Mouse (Mus musculus) limb, embryonic 11.5 days (tissue): ENCODE measurements around the gene Mgarp. TPM values are rescaled to one million over a fixed set of nuclear protein-coding genes. Genes with fewer than 3 reads are reported as not detected.
"Not testable (repeated sequence)": the region's sequence is repeated elsewhere in the genome, so short reads cannot be mapped to it uniquely, and the experiment has no call there.

Source experiments
- ATAC-seq: fragments of 200-750 bp; cut with Nextera tagmentation; 2 replicates; pipeline ENCODE4 v1.8.0; 2017; ENCODE audit warnings: low read depth; ENCODE audit not compliant: insufficient number of reproducible peaks, low FRiP score, low TSS enrichment
- DNase-seq: peaks from one replicate; pipeline ENCODE4 v3.0.0-alpha.2; 2015; ENCODE audit warnings: low spot score
- H3K27ac ChIP-seq: fragments of 300-500 bp; sonication (generic); replicated peaks from 2 replicates; pipeline ENCODE4 v1.5.1; 2014; ENCODE audit warnings: low read depth, mild to moderate bottlenecking, low read length
- H3K27me3 ChIP-seq: fragments of 300-500 bp; sonication (generic); 2 replicates; pipeline ENCODE4 v1.6.1; 2014; ENCODE audit warnings: mild to moderate bottlenecking, low read length, mixed read lengths; ENCODE audit not compliant: control insufficient read depth, insufficient read depth
- H3K36me3 ChIP-seq: fragments of 300-500 bp; sonication (generic); 2 replicates; pipeline ENCODE4 v1.6.1; 2014; ENCODE audit warnings: mild to moderate bottlenecking, low read length, moderate library complexity, mixed read lengths; ENCODE audit not compliant: control insufficient read depth, insufficient read depth
- H3K4me1 ChIP-seq: fragments of 300-500 bp; sonication (generic); 2 replicates; pipeline ENCODE4 v1.6.1; 2014; ENCODE audit warnings: low read length, mixed read lengths; ENCODE audit not compliant: control insufficient read depth, insufficient read depth
- H3K4me2 ChIP-seq: fragments of 300-500 bp; sonication (generic); 2 replicates; pipeline ENCODE4 v1.6.1; 2014; ENCODE audit warnings: low read depth, mild to moderate bottlenecking, moderate library complexity; ENCODE audit not compliant: severe bottlenecking
- H3K4me3 ChIP-seq: fragments of 300-500 bp; sonication (generic); 2 replicates; pipeline ENCODE4 v1.5.1; 2014; ENCODE audit warnings: low read depth, low read length
- H3K9ac ChIP-seq: fragments of 300-500 bp; sonication (generic); 2 replicates; pipeline ENCODE4 v1.6.1; 2014; ENCODE audit warnings: mild to moderate bottlenecking, low read length
- H3K9me3 ChIP-seq: fragments of 300-500 bp; sonication (generic); 2 replicates; pipeline ENCODE4 v1.6.1; 2016; ENCODE audit warnings: low read length; ENCODE audit not compliant: control insufficient read depth
- WGBS: fragments of 180-500 bp; shearing (Covaris S2); extraction: QIAGEN DNeasy Blood & Tissue Kit; methylation state at CpG from one replicate; pipeline ENCODE4 v1.1.7; 2014; 5-methylcytosine and 5-hydroxymethylcytosine counted together
- polyA plus RNA-seq: library from polyadenylated mRNA; unstranded; fragments of >200 nt; fragmentation: Nextera tagmentation; extraction: Ambion mirVana; gene quantifications from 2 replicates; pipeline ENCODE4 v1.2.1, GENCODE M21; 2014

Mgarp gene
- polyA plus RNA-seq, 1 experiment from 2014 or later = 5.0 TPM

- no peaks in the 10 kb centered on the region; the same call in 1 of the 2 replicates for H3K4me1 ChIP-seq
Observed at GRCm38 (mm10) chr3:51402628-51403027, 6.1 kb upstream of the Mgarp start.

GRCm38 (mm10) chr3:51402054-51402453 is 5.5 kb upstream of the Mgarp start:
- H3K9ac ChIP-seq, H3K4me2 ChIP-seq, H3K9me3 ChIP-seq, H3K27me3 ChIP-seq, H3K4me1 ChIP-seq, H3K4me3 ChIP-seq, ATAC-seq, H3K27ac ChIP-seq, H3K36me3 ChIP-seq, DNase-seq: not testable (repeated sequence)
- WGBS = 71% methylated on average over 4 of the region's 4 CpGs

More at GRCm38 (mm10) chr3:51402628-51403027, 6.1 kb upstream of the Mgarp start:
- no peak overlapping the region for H3K4me3 ChIP-seq
- H3K9ac ChIP-seq = no peak overlapping the region
- 94% methylated on average over 12 of the region's 12 CpGs for WGBS
- H3K36me3 ChIP-seq = peaks cover 4% of the 10 kb centered on the region; the same call in 1 of the 2 replicates
- H3K9me3 ChIP-seq = no peaks in the 10 kb centered on the region
- ATAC-seq (no peak), DNase-seq (no peak)
- H3K27ac ChIP-seq = no peak overlapping the region
- no peak overlapping the region for H3K4me2 ChIP-seq
- peaks cover 2% of the 10 kb centered on the region; the same call in 1 of the 2 replicates for H3K27me3 ChIP-seq

GRCm38 (mm10) chr3:51400682-51401081 is 4.1 kb upstream of the Mgarp start:
- 82% methylated on average over 10 of the region's 10 CpGs for WGBS
- H3K4me1 ChIP-seq = no peaks in the 10 kb centered on the region
- H3K27ac ChIP-seq = no peak overlapping the region
- no peak overlapping the region for H3K4me2 ChIP-seq
- DNase-seq (no peak), ATAC-seq (no peak)
- H3K9me3 ChIP-seq = no peaks in the 10 kb centered on the region
- no peaks in the 10 kb centered on the region for H3K36me3 ChIP-seq
- no peak overlapping the region for H3K4me3 ChIP-seq
- H3K27me3 ChIP-seq = peaks cover 13% of the 10 kb centered on the region
- no peak overlapping the region for H3K9ac ChIP-seq

GRCm38 (mm10) chr3:51399531-51399930 is 3.0 kb upstream of the Mgarp start:
- DNase-seq (no peak), ATAC-seq (no peak)
- no peak overlapping the region for H3K4me2 ChIP-seq
- no peak overlapping the region for H3K27ac ChIP-seq
- no peaks in the 10 kb centered on the region for H3K9me3 ChIP-seq
- H3K4me3 ChIP-seq = no peak overlapping the region
- no peak overlapping the region for H3K9ac ChIP-seq
- no peaks in the 10 kb centered on the region for H3K4me1 ChIP-seq
- H3K27me3 ChIP-seq = peaks cover 13% of the 10 kb centered on the region
- H3K36me3 ChIP-seq = no peaks in the 10 kb centered on the region
- 65% methylated on average over 4 of the region's 4 CpGs for WGBS

DNA sequence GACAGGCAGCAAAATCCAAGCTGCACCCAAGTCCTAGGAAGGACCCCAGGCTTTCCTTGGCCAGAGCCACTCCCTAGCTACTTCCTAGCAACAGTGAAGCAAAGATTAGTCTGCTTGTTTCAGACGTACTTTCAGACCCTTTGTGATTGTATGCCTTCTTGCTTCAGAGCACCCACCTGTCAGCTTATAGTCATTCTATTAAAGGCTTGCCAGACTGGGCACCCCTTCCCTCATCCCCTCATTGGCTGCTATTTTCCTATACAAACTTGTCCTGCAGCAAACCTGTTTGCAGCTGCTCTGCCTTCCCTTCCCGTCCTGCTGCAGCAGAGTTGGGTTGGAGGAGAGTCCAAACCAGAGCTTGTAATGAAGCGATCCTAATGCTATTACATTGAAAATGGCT is 2.1 kb upstream of the Mgarp start:
- 18% methylated on average over 3 of the region's 3 CpGs for WGBS
- Histone ChIP-seq H3K9ac (no peak overlapping the region), H3K4me2 (no peak overlapping the region), H3K4me3 (no peak overlapping the region), H3K27ac (no peak overlapping the region), H3K27me3 (peaks cover 13% of the 10 kb centered on the region), H3K36me3 (no peaks in the 10 kb centered on the region), H3K9me3 (no peaks in the 10 kb centered on the region), H3K4me1 (no peaks in the 10 kb centered on the region)
- ATAC-seq (no peak), DNase-seq (no peak)

GRCm38 (mm10) chr3:51397700-51398299 is 1.3 kb upstream of the Mgarp start:
- 56% methylated on average over 15 of the region's 15 CpGs for WGBS
- Histone ChIP-seq H3K4me2 (no peak overlapping the region), H3K4me3 (no peak overlapping the region), H3K36me3 (no peaks in the 10 kb centered on the region), H3K9ac (no peak overlapping the region), H3K27me3 (peaks cover 13% of the 10 kb centered on the region), H3K4me1 (no peaks in the 10 kb centered on the region), H3K27ac (no peak overlapping the region), H3K9me3 (no peaks in the 10 kb centered on the region)
- ATAC-seq = no peak
- DNase-seq = no peak

- no peak overlapping the region; the same call in 1 of the 2 replicates for H3K4me3 ChIP-seq
- no peaks in the 10 kb centered on the region for H3K36me3 ChIP-seq
- 19% methylated on average over 19 of the region's 19 CpGs for WGBS
- no peak overlapping the region; the same call in 1 of the 2 replicates for H3K4me2 ChIP-seq
- H3K9me3 ChIP-seq = no peaks in the 10 kb centered on the region
- no peak overlapping the region for H3K9ac ChIP-seq
- no peak overlapping the region for H3K27ac ChIP-seq
- peaks cover 13% of the 10 kb centered on the region for H3K27me3 ChIP-seq
- DNase-seq (no peak), ATAC-seq (no peak)
- no peaks in the 10 kb centered on the region for H3K4me1 ChIP-seq
Observed at GRCm38 (mm10) chr3:51395461-51396145, 935 bp downstream of the Mgarp start.

GRCm38 (mm10) chr3:51394881-51395280 is 1.7 kb downstream of the Mgarp start:
- H3K9ac ChIP-seq = no peak overlapping the region
- no peak overlapping the region for H3K4me3 ChIP-seq
- no peaks in the 10 kb centered on the region for H3K4me1 ChIP-seq
- H3K27ac ChIP-seq = no peak overlapping the region
- H3K36me3 ChIP-seq = no peaks in the 10 kb centered on the region
- ATAC-seq (no peak), DNase-seq (no peak)
- 56% methylated on average over 3 of the region's 3 CpGs for WGBS
- H3K27me3 ChIP-seq = peaks cover 13% of the 10 kb centered on the region
- H3K9me3 ChIP-seq = no peaks in the 10 kb centered on the region
- H3K4me2 ChIP-seq = no peak overlapping the region
